Mouse (Mus musculus): ENCODE measurements around the gene Fam57b. TPM values are rescaled to one million over a fixed set of nuclear protein-coding genes. Genes with fewer than 3 reads are reported as not detected.
"Not testable (repeated sequence)": the region's sequence is repeated elsewhere in the genome, so short reads cannot be mapped to it uniquely, and the experiment has no call there.

The Fam57b gene
- polyA plus RNA-seq, 1 experiment from 2014 or later = 52.8 TPM

GRCm38 (mm10) chr7:126775185-126775977 is 22.1 kb upstream of the Fam57b start:
- WGBS = 86% methylated on average over 10 of the region's 10 CpGs
- ATAC-seq = no peak
- H3K9me3 ChIP-seq (ENCODE audit: control insufficient read depth, low read length) = no peaks in the 10 kb centered on the region
- peak overlapping the region; percentile 90; the same call in 1 of the 2 replicates for H3K9ac ChIP-seq (ENCODE audit: low read depth, low read length)
- H3K27me3 ChIP-seq (replicated peaks; ENCODE audit: control insufficient read depth, insufficient read depth, low read length) = no peaks in the 10 kb centered on the region
- H3K4me3 ChIP-seq (ENCODE audit: low read length) = no peak overlapping the region
- H3K4me2 ChIP-seq (ENCODE audit: low read length) = no peak overlapping the region; the same call in 1 of the 2 replicates
- H3K4me1 ChIP-seq (ENCODE audit: control insufficient read depth, insufficient read depth, low read depth, low read length) = peaks cover 26% of the 10 kb centered on the region
- H3K36me3 ChIP-seq (ENCODE audit: control insufficient read depth, insufficient read depth, low read length) = peaks cover 4% of the 10 kb centered on the region
- no peak overlapping the region for H3K27ac ChIP-seq (ENCODE audit: low read depth, low read length)

GRCm38 (mm10) chr7:126775978-126776234 is 21.6 kb upstream of the Fam57b start:
- ATAC-seq = no peak
- Histone ChIP-seq H3K4me3 (ENCODE audit: low read length) (peak overlapping the region; percentile 78), H3K36me3 (ENCODE audit: control insufficient read depth, insufficient read depth, low read length) (peaks cover 4% of the 10 kb centered on the region), H3K27me3 (replicated peaks; ENCODE audit: control insufficient read depth, insufficient read depth, low read length) (no peaks in the 10 kb centered on the region), H3K9ac (ENCODE audit: low read depth, low read length) (peak overlapping the region; percentile 90), H3K27ac (ENCODE audit: low read depth, low read length) (peak overlapping the region; percentile 87; the same call in 1 of the 2 replicates), H3K4me2 (ENCODE audit: low read length) (peak overlapping the region; percentile 92), H3K4me1 (ENCODE audit: control insufficient read depth, insufficient read depth, low read depth, low read length) (peaks cover 29% of the 10 kb centered on the region), H3K9me3 (ENCODE audit: control insufficient read depth, low read length) (no peaks in the 10 kb centered on the region)
- 65% methylated on average over 3 of the region's 3 CpGs for WGBS

- Histone ChIP-seq H3K9ac (ENCODE audit: low read depth, low read length) (peak within 1 kb of the TSS; percentile 90), H3K36me3 (ENCODE audit: control insufficient read depth, insufficient read depth, low read length) (peaks cover 4% of the 10 kb centered on the region), H3K9me3 (ENCODE audit: control insufficient read depth, low read length) (no peaks in the 10 kb centered on the region), H3K4me2 (ENCODE audit: low read length) (peak within 1 kb of the TSS; percentile 92), H3K4me3 (ENCODE audit: low read length) (peak within 1 kb of the TSS; percentile 78), H3K27ac (ENCODE audit: low read depth, low read length) (peak within 1 kb of the TSS; percentile 87), H3K4me1 (ENCODE audit: control insufficient read depth, insufficient read depth, low read depth, low read length) (peaks cover 34% of the 10 kb centered on the region), H3K27me3 (replicated peaks; ENCODE audit: control insufficient read depth, insufficient read depth, low read length) (no peaks in the 10 kb centered on the region)
- ATAC-seq = peak; percentile 92
- WGBS = under 1% methylated on average over 27 of the region's 37 CpGs
These were observed 20.8 kb upstream of the Fam57b start, which contains the start of gene Ypel3 for GRCm38 (mm10) chr7:126776598-126777057. TSS of gene Ypel3 (plus strand) at chr7:126776955.

- Histone ChIP-seq H3K36me3 (ENCODE audit: control insufficient read depth, insufficient read depth, low read length) (peaks cover 4% of the 10 kb centered on the region), H3K9me3 (ENCODE audit: control insufficient read depth, low read length) (no peaks in the 10 kb centered on the region), H3K27me3 (replicated peaks; ENCODE audit: control insufficient read depth, insufficient read depth, low read length) (no peaks in the 10 kb centered on the region), H3K4me1 (ENCODE audit: control insufficient read depth, insufficient read depth, low read depth, low read length) (peaks cover 34% of the 10 kb centered on the region), H3K27ac (ENCODE audit: low read depth, low read length) (peak overlapping the region; percentile 87), H3K4me3 (ENCODE audit: low read length) (peak overlapping the region; percentile 78), H3K4me2 (ENCODE audit: low read length) (peak overlapping the region; percentile 92), H3K9ac (ENCODE audit: low read depth, low read length) (peak overlapping the region; percentile 90)
- WGBS = 40% methylated on average over 10 of the region's 10 CpGs
- ATAC-seq = no peak
These were observed 20.0 kb upstream of the Fam57b start for GRCm38 (mm10) chr7:126777476-126777875.

- peaks cover 34% of the 10 kb centered on the region for H3K4me1 ChIP-seq (ENCODE audit: control insufficient read depth, insufficient read depth, low read depth, low read length)
These were observed 19.3 kb upstream of the Fam57b start for GRCm38 (mm10) chr7:126778147-126778546.

GRCm38 (mm10) chr7:126779101-126779500 is 18.4 kb upstream of the Fam57b start:
- H3K27me3 ChIP-seq (replicated peaks; ENCODE audit: control insufficient read depth, insufficient read depth, low read length); H3K9me3 ChIP-seq (ENCODE audit: control insufficient read depth, low read length); H3K4me2 ChIP-seq (ENCODE audit: low read length); H3K36me3 ChIP-seq (ENCODE audit: control insufficient read depth, insufficient read depth, low read length); H3K27ac ChIP-seq (ENCODE audit: low read depth, low read length); H3K9ac ChIP-seq (ENCODE audit: low read depth, low read length); ATAC-seq; H3K4me3 ChIP-seq (ENCODE audit: low read length): not testable (repeated sequence)
- peaks cover 34% of the 10 kb centered on the region for H3K4me1 ChIP-seq (ENCODE audit: control insufficient read depth, insufficient read depth, low read depth, low read length)
- WGBS = 93% methylated on average over 7 of the region's 7 CpGs

More at GRCm38 (mm10) chr7:126778147-126778546, 19.3 kb upstream of the Fam57b start:
- no peak overlapping the region for H3K27ac ChIP-seq (ENCODE audit: low read depth, low read length)
- no peaks in the 10 kb centered on the region for H3K9me3 ChIP-seq (ENCODE audit: control insufficient read depth, low read length)
- WGBS = 85% methylated on average over 3 of the region's 3 CpGs
- no peak overlapping the region for H3K9ac ChIP-seq (ENCODE audit: low read depth, low read length)
- H3K36me3 ChIP-seq (ENCODE audit: control insufficient read depth, insufficient read depth, low read length) = peaks cover 4% of the 10 kb centered on the region
- no peak overlapping the region for H3K4me3 ChIP-seq (ENCODE audit: low read length)
- no peaks in the 10 kb centered on the region for H3K27me3 ChIP-seq (replicated peaks; ENCODE audit: control insufficient read depth, insufficient read depth, low read length)
- ATAC-seq = no peak
- H3K4me2 ChIP-seq (ENCODE audit: low read length) = peak overlapping the region; percentile 92

- WGBS = 1% methylated on average over 21 of the region's 21 CpGs
- Histone ChIP-seq H3K27ac (ENCODE audit: low read depth, low read length) (peak overlapping the region; percentile 74), H3K4me2 (ENCODE audit: low read length) (peak overlapping the region; percentile 84), H3K9me3 (ENCODE audit: control insufficient read depth, low read length) (no peaks in the 10 kb centered on the region), H3K27me3 (replicated peaks; ENCODE audit: control insufficient read depth, insufficient read depth, low read length) (no peaks in the 10 kb centered on the region), H3K4me1 (ENCODE audit: control insufficient read depth, insufficient read depth, low read depth, low read length) (peaks cover 34% of the 10 kb centered on the region), H3K9ac (ENCODE audit: low read depth, low read length) (peak overlapping the region; percentile 68), H3K4me3 (ENCODE audit: low read length) (peak overlapping the region; percentile 48), H3K36me3 (ENCODE audit: control insufficient read depth, insufficient read depth, low read length) (peaks cover 4% of the 10 kb centered on the region)
- peak; percentile 79 for ATAC-seq
These were observed 17.2 kb upstream of the Fam57b start for GRCm38 (mm10) chr7:126779983-126780970.

- Histone ChIP-seq H3K4me2 (ENCODE audit: low read length) (peak within 1 kb of the TSS; percentile 84), H3K4me1 (ENCODE audit: control insufficient read depth, insufficient read depth, low read depth, low read length) (peaks cover 32% of the 10 kb centered on the region), H3K9ac (ENCODE audit: low read depth, low read length) (peak within 1 kb of the TSS; percentile 68), H3K36me3 (ENCODE audit: control insufficient read depth, insufficient read depth, low read length) (peaks cover 7% of the 10 kb centered on the region), H3K9me3 (ENCODE audit: control insufficient read depth, low read length) (no peaks in the 10 kb centered on the region), H3K27ac (ENCODE audit: low read depth, low read length) (peak within 1 kb of the TSS; percentile 74), H3K27me3 (replicated peaks; ENCODE audit: control insufficient read depth, insufficient read depth, low read length) (no peaks in the 10 kb centered on the region), H3K4me3 (ENCODE audit: low read length) (peak within 1 kb of the TSS; percentile 48)
- 4% methylated on average over 22 of the region's 22 CpGs for WGBS
- ATAC-seq = 0 out of 2 replicates have a peak, but pooled peaks have one; percentile 2
These were observed 16.4 kb upstream of the Fam57b start, which contains the start of gene Tbx6 for GRCm38 (mm10) chr7:126780971-126781635. TSS of gene Tbx6 (plus strand) at chr7:126781483.

Measured in hindbrain, embryonic 16.5 days (tissue).